Mouse (Mus musculus): ENCODE results near the gene Arntl2.

Gene Arntl2

DNA sequence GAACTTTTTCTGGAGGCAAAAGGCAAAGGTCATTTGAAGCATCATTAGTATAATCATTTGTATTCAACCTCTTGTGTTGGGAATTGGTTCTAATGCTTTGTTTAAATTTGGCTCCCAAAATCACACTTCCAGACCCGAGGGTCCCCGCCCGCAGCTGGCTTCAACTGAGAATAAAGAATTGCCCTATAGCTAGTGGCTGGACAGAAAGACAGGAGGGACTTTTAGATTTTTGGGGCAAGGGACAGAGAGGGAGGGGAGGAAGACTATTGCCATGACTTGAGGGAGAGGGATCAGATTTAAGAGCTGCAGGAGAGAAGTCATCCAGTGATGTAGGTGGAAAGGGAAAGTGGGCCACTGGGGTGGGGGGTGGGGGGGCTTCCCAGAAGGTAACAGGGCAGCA lies 14.3 kb upstream of the Arntl2 start:
- no peak for DNase-seq (ENCODE audit: low read depth, low spot score)

DNA sequence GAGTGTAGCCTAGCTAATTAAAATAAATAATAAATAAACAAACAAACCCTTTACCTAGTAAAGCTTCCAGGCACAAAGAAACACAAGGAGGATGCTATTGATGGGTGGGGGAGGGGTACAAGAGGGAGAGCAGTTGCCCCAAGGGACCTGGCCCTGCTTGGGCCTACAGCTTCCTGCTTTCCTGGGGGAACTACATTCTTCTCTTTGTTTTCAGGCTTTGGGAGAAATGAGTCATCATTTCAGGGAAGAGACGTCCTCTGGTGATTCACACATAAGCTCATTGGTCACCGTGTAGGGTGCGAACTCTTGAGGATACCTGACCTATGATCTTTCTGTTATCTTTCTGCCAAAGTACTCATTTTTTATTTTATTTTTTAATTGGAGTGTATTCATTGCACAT lies 2.3 kb upstream of the Arntl2 start:
- no peak for DNase-seq (ENCODE audit: low read depth, low spot score)

GRCm38 (mm10) chr6:146795166-146795923 lies 510 bp upstream of the Arntl2 start:
- DNase-seq (ENCODE audit: low read depth, low spot score) = no peak

GRCm38 (mm10) chr6:146797446-146797845 lies 1.6 kb downstream of the Arntl2 start:
- DNase-seq (ENCODE audit: low read depth, low spot score) = no peak

DNA sequence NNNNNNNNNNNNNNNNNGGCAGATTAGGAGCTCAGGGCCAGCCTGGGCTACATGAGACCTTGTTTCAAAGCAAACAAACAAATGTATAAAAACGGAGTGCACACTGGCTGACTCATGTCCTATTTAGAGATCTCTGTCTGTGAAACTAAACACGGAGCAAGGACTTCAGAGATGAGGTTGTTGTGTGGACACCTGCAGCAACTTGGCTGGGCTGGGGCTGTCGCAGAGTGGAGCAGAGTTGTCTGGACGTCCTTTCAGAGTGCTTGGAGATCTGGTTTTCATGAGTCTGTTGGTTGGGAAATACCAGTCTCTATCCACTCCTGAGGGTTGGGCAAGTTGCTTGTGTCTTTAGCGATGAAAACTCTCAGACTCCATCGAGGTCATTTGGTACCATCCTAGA lies 14.1 kb downstream of the Arntl2 start:
- DNase-seq (ENCODE audit: low read depth, low spot score) = no peak

- DNase-seq (ENCODE audit: low read depth, low spot score) = no peak
Measured at GRCm38 (mm10) chr6:146813007-146813406, 17.2 kb downstream of the Arntl2 start.

GRCm38 (mm10) chr6:146820177-146820965 lies 24.5 kb downstream of the Arntl2 start:
- DNase-seq (ENCODE audit: low read depth, low spot score) = no peak

- no peak for DNase-seq (ENCODE audit: low read depth, low spot score)
Measured at GRCm38 (mm10) chr6:146821958-146822357, 26.1 kb downstream of the Arntl2 start.

DNA sequence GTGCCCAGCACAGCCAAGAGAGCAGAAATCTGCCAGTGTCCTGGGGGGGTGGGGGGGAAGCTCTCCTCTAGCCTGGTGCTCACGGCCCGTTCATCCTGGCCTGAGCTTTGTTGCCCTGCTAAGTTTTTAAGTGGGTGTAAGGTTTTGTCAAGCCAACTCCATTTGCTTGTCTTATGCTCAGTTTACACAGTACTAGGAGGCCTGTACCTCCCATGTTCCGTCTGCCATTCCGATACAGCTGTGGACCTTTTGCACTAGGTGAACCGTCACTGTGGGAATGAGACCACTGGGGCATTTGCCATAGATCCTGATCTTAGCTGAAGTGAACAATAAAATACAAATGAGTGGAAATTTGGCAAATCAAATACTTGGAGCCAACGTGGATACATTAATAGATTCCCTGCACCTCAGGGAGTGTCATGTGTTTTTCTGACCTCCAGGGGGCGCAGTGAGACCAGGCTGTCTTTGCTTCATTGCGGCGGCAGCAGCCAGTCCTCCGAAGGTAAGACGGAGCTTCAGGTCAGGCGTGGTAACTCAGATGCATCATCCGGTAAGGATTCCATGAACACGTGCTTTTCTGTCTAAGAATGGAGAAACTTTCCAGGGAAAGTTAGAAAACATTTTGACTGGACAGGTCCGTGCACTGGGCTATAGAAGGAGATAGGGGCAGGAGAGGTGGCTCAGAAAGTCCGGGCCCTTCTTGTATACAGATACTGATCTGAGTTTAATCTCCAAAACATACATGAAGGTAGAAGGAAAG lies 29.1 kb downstream of the Arntl2 start:
- peak; percentile 22 for DNase-seq (ENCODE audit: low read depth, low spot score)

- no peak for DNase-seq (ENCODE audit: low read depth, low spot score)
Measured at GRCm38 (mm10) chr6:146825487-146825773, 29.6 kb downstream of the Arntl2 start.

DNA sequence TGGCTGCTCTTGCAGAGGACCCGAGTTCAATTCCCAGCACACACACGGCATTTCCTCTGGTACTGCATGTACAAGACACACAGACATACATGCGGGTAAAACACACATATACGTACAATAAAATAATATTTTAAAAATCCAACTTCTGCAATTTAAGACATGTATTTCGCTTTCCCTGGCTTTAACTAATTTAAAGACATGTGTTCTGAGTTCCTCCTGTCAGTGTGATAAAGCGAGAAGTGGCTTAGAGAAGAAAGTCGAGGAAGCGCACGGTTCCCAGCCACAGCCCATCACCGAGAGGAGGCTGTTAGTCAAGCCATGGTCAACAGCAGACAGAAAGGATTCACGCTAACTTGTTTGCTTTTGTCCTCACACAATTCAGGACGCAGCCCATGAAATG lies 35.5 kb downstream of the Arntl2 start:
- no peak for DNase-seq (ENCODE audit: low read depth, low spot score)

GRCm38 (mm10) chr6:146833485-146834314 lies 37.8 kb downstream of the Arntl2 start:
- peak; percentile 32 for DNase-seq (ENCODE audit: low read depth, low spot score)

- DNase-seq (ENCODE audit: low read depth, low spot score) = no peak
Measured at GRCm38 (mm10) chr6:146834342-146834741, 38.5 kb downstream of the Arntl2 start.

- DNase-seq (ENCODE audit: low read depth, low spot score) = no peak
Measured at GRCm38 (mm10) chr6:146835784-146836183, 39.9 kb downstream of the Arntl2 start.

DNA sequence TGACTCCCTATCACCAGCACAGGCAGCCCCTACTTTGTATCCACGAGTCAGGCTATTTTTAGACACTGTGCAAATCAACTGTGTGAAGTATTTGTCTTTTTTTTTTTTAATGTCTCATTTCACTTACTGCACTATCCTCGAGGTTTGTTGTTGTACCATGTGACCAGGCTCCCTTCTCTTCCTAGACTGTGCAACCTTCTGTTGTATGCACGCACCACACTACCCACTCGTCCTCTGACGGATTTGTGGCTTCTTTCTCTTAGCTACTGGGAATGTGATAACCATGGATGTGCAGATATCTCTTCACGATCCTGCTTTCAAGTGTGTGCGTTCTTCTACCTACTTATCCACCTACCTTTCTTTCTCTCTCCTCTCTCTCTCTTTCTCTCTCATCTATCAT lies 41.5 kb downstream of the Arntl2 start:
- no peak for DNase-seq (ENCODE audit: low read depth, low spot score)

DNA sequence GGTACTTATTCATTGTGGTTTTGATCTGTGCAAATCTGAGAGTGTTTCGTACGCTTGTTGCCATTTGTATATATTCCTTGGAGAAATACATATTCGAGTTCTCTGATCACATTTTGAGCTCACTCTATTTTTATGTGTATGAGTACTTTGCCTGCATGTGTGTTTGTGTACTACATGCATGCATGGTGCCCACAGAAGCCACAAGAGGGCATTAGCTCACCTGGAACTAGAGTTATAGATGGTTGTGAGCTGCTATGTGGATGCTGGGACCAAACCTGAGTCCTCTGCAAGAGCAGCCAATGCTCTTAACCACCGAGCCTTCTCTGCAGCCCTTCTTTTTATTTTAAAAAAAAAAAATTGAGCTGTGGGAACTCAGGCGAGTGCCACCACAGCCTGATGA lies 42.5 kb downstream of the Arntl2 start:
- DNase-seq (ENCODE audit: low read depth, low spot score) = no peak

DNA sequence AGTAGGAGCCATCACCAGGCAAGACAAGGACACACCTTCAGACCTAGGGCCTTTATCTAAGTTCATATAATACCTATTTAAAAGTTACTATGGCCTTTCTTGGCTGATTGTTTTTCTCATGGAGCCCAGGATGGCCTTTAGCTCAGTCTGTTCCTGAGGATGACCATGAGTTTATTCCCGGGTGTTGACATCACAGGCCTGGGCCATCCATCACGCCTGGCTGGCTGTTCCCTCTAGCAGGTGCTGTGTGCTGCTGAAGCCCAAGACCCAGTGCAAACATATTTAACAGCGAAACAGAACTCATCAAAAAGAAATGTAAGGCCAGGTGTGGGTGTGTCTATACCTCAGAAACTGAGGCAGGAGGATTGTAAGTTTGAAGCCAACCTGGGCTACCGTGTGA lies 43.0 kb downstream of the Arntl2 start:
- no peak for DNase-seq (ENCODE audit: low read depth, low spot score)

GRCm38 (mm10) chr6:146844867-146845266 lies 49.0 kb downstream of the Arntl2 start:
- no peak for DNase-seq (ENCODE audit: low read depth, low spot score)

- DNase-seq (ENCODE audit: low read depth, low spot score) = no peak
Measured at GRCm38 (mm10) chr6:146845347-146845746, 49.5 kb downstream of the Arntl2 start.

- no peak for DNase-seq (ENCODE audit: low read depth, low spot score)
Measured at GRCm38 (mm10) chr6:146845961-146846750, 50.3 kb downstream of the Arntl2 start.

GRCm38 (mm10) chr6:146847402-146847801 lies 51.5 kb downstream of the Arntl2 start:
- DNase-seq (ENCODE audit: low read depth, low spot score) = no peak
